12 mouse cellular contexts compared by ENCODE assay signal in genomic region chr12:106687751-106688150, GRCm38 (mm10).
A peak's percentile ranks its signal among the peaks of the same experiment; 100 is the strongest.
DNase-seq lines count a peak whose midpoint lies in the region; ATAC-seq lines count a peak whose summit lies in the region.
"Had no signal": no experiment of that assay in that cellular context is flagged by ENCODE, and none has a peak within 500 bp of the region (broad histone marks: within the 10 kb centered on the region; RNA-seq: fewer than 3 reads in every experiment).

No protein-coding gene starts in this region.

- H3K36me3 ChIP-seq in hindbrain, embryonic 14.5 days (replicated peaks; ENCODE audit: control insufficient read depth, insufficient read depth), result no peaks in the 10 kb centered on the region
- no peaks in the 10 kb centered on the region for H3K36me3 ChIP-seq in hindbrain, embryonic 16.5 days (ENCODE audit: control insufficient read depth, insufficient read depth, low read length)
- H3K36me3 ChIP-seq: neural tube, embryonic 12.5 days had no signal

- no peaks in the 10 kb centered on the region for H3K9me3 ChIP-seq in hindbrain, embryonic 14.5 days (ENCODE audit: control insufficient read depth, low read length)
- no peaks in the 10 kb centered on the region for H3K9me3 ChIP-seq in hindbrain, embryonic 16.5 days (ENCODE audit: control insufficient read depth, low read length)
- H3K9me3 ChIP-seq: neural tube, embryonic 12.5 days had no signal

- no peak overlapping the region; the same call in 1 of the 2 replicates for H3K9ac ChIP-seq in hindbrain, embryonic 14.5 days
- H3K9ac ChIP-seq in hindbrain, embryonic 16.5 days (ENCODE audit: low read depth, low read length), result no peak overlapping the region
- H3K9ac ChIP-seq: neural tube, embryonic 12.5 days had no signal

- ATAC-seq in hindbrain, embryonic 14.5 days (ENCODE audit: low FRiP score), result no peak
- no peak for ATAC-seq in hindbrain, embryonic 16.5 days

- DNase-seq in hindbrain, embryonic 14.5 days (ENCODE audit: low spot score), result peak; percentile 27
- DNase-seq in right cerebral cortex, adult 2 months (ENCODE audit: low spot score in 2 of 2), result peak; percentile 10 to 20
- no peak for DNase-seq in right cerebral cortex, postnatal 25 days
- peak; percentile 14 to 16 for DNase-seq in layer of hippocampus, postnatal 36 days
- no peak for DNase-seq in testis, postnatal 14 days (ENCODE audit: low spot score)
- DNase-seq in adrenal gland, postnatal 14 days, result no peak
- DNase-seq: heart, postnatal 4 days; kidney, adult 11 months; right cerebral cortex, adult 18-20 months; thymus, postnatal 36 days had no signal

- H3K27ac ChIP-seq in hindbrain, embryonic 14.5 days, result no peak overlapping the region
- no peak overlapping the region for H3K27ac ChIP-seq in hindbrain, embryonic 16.5 days (ENCODE audit: low read depth, low read length)
- H3K27ac ChIP-seq: neural tube, embryonic 12.5 days had no signal

- no peaks in the 10 kb centered on the region for H3K27me3 ChIP-seq in hindbrain, embryonic 14.5 days (ENCODE audit: control insufficient read depth, insufficient read depth, low read length)
- H3K27me3 ChIP-seq in hindbrain, embryonic 16.5 days (replicated peaks; ENCODE audit: control insufficient read depth, insufficient read depth, low read length), result no peaks in the 10 kb centered on the region
- H3K27me3 ChIP-seq: neural tube, embryonic 12.5 days had no signal

- H3K4me1 ChIP-seq in hindbrain, embryonic 14.5 days (replicated peaks; ENCODE audit: control insufficient read depth, insufficient read depth, low read length), result peaks cover 5% of the 10 kb centered on the region; the same call in 1 of the 2 replicates
- H3K4me1 ChIP-seq in hindbrain, embryonic 16.5 days (ENCODE audit: control insufficient read depth, insufficient read depth, low read depth, low read length), result peaks cover 2% of the 10 kb centered on the region
- H3K4me1 ChIP-seq: neural tube, embryonic 12.5 days had no signal

- H3K4me3 ChIP-seq in hindbrain, embryonic 14.5 days (replicated peaks; ENCODE audit: low read length), result no peak overlapping the region
- H3K4me3 ChIP-seq in hindbrain, embryonic 16.5 days (ENCODE audit: low read length), result no peak overlapping the region
- H3K4me3 ChIP-seq: neural tube, embryonic 12.5 days had no signal

- H3K4me2 ChIP-seq in hindbrain, embryonic 14.5 days (replicated peaks), result no peak overlapping the region
- no peak overlapping the region for H3K4me2 ChIP-seq in hindbrain, embryonic 16.5 days (ENCODE audit: low read length)
- H3K4me2 ChIP-seq: neural tube, embryonic 12.5 days had no signal

- WGBS in hindbrain, embryonic 14.5 days, result 37% methylated on average over 12 of the region's 12 CpGs
- 32% methylated on average over 12 of the region's 12 CpGs for WGBS in hindbrain, embryonic 16.5 days

Comparison
In these comparisons a context has a peak if more than half of its experiments do, and no peak if none do; other contexts are left out.
1. DNase-seq: peak in hindbrain, embryonic 14.5 days (single experiment), right cerebral cortex, adult 2 months (2 of 2) and layer of hippocampus, postnatal 36 days (2 of 2); none in right cerebral cortex, postnatal 25 days (single experiment), testis, postnatal 14 days (single experiment) and adrenal gland, postnatal 14 days (single experiment).